11 mouse cellular contexts compared by ENCODE assay signal in genomic region chr13:8487756-8488434, GRCm38 (mm10).
DNase-seq lines count a peak whose midpoint lies in the region; ATAC-seq and TF ChIP-seq lines count a peak whose summit lies in the region.
"Had no signal": no experiment of that assay in that cellular context is flagged by ENCODE, and none has a peak within 500 bp of the region (broad histone marks: within the 10 kb centered on the region; RNA-seq: fewer than 3 reads in every experiment).

No protein-coding gene starts in this region.

- no peaks in the 10 kb centered on the region for H3K9me3 ChIP-seq in midbrain, embryonic 11.5 days (ENCODE audit: control insufficient read depth, low read length)
- no peaks in the 10 kb centered on the region for H3K9me3 ChIP-seq in midbrain, embryonic 10.5 days (replicated peaks)
- no peaks in the 10 kb centered on the region for H3K9me3 ChIP-seq in kidney, embryonic 15.5 days (replicated peaks)
- H3K9me3 ChIP-seq in forebrain, postnatal 0 days (ENCODE audit: low read length) = no peaks in the 10 kb centered on the region
- H3K9me3 ChIP-seq: forebrain, embryonic 12.5 days; neural tube, embryonic 12.5 days had no signal

- H3K27ac ChIP-seq in midbrain, embryonic 11.5 days (ENCODE audit: low read depth, low read length) = no peak overlapping the region
- H3K27ac ChIP-seq in midbrain, embryonic 10.5 days (replicated peaks) = no peak overlapping the region
- H3K27ac ChIP-seq in kidney, embryonic 15.5 days = no peak overlapping the region
- H3K27ac ChIP-seq in forebrain, postnatal 0 days (ENCODE audit: low read depth, low read length) = no peak overlapping the region
- H3K27ac ChIP-seq: forebrain, embryonic 12.5 days; neural tube, embryonic 12.5 days had no signal

- no peak overlapping the region for H3K4me3 ChIP-seq in midbrain, embryonic 11.5 days (ENCODE audit: low read depth, low read length)
- H3K4me3 ChIP-seq in midbrain, embryonic 10.5 days = no peak overlapping the region
- no peak overlapping the region for H3K4me3 ChIP-seq in kidney, embryonic 15.5 days (replicated peaks)
- H3K4me3 ChIP-seq in forebrain, postnatal 0 days (ENCODE audit: low read depth, low read length) = no peak overlapping the region
- H3K4me3 ChIP-seq: forebrain, embryonic 12.5 days; neural tube, embryonic 12.5 days had no signal

- peak; percentile 78 for DNase-seq in midbrain, embryonic 11.5 days (ENCODE audit: low spot score, missing footprints)
- DNase-seq in midbrain, embryonic 10.5 days (ENCODE audit: low spot score) = no peak
- peak; percentile 61 for DNase-seq in forelimb bud, embryonic 11.5 days (ENCODE audit: low read depth, low spot score)
- DNase-seq in mesoderm, embryonic 11.5 days (ENCODE audit: low read depth, low spot score) = peak; percentile 48
- no peak for DNase-seq in forebrain, postnatal 0 days
- no peak for DNase-seq in adipocyte (ENCODE audit: low spot score)
- DNase-seq: heart, postnatal 10 days; lung, postnatal 4 days had no signal

- TF ChIP-seq CTCF in forebrain, postnatal 0 days (IDR thresholded peaks at IDR 0.05; ENCODE audit: low read depth) = no peak

- H3K27me3 ChIP-seq in midbrain, embryonic 11.5 days (ENCODE audit: control insufficient read depth, insufficient read depth, low read length) = no peaks in the 10 kb centered on the region
- no peaks in the 10 kb centered on the region for H3K27me3 ChIP-seq in midbrain, embryonic 10.5 days (ENCODE audit: low read depth, poor library complexity, severe bottlenecking)
- no peaks in the 10 kb centered on the region for H3K27me3 ChIP-seq in kidney, embryonic 15.5 days
- no peaks in the 10 kb centered on the region for H3K27me3 ChIP-seq in forebrain, postnatal 0 days (ENCODE audit: insufficient read depth, low read length)
- H3K27me3 ChIP-seq: forebrain, embryonic 12.5 days; neural tube, embryonic 12.5 days had no signal

- H3K4me1 ChIP-seq in midbrain, embryonic 11.5 days (ENCODE audit: control insufficient read depth, insufficient read depth, low read length) = no peaks in the 10 kb centered on the region
- no peaks in the 10 kb centered on the region for H3K4me1 ChIP-seq in midbrain, embryonic 10.5 days
- peaks cover 10% of the 10 kb centered on the region; the same call in 1 of the 2 replicates for H3K4me1 ChIP-seq in kidney, embryonic 15.5 days
- peaks cover 4% of the 10 kb centered on the region; the same call in 1 of the 2 replicates for H3K4me1 ChIP-seq in forebrain, postnatal 0 days (ENCODE audit: insufficient read depth)
- H3K4me1 ChIP-seq: forebrain, embryonic 12.5 days had no signal

- no peaks in the 10 kb centered on the region for H3K36me3 ChIP-seq in midbrain, embryonic 11.5 days (ENCODE audit: control insufficient read depth, insufficient read depth, low read length)
- H3K36me3 ChIP-seq in midbrain, embryonic 10.5 days = no peaks in the 10 kb centered on the region
- H3K36me3 ChIP-seq in kidney, embryonic 15.5 days = no peaks in the 10 kb centered on the region
- no peaks in the 10 kb centered on the region for H3K36me3 ChIP-seq in forebrain, postnatal 0 days (ENCODE audit: insufficient read depth)
- H3K36me3 ChIP-seq: forebrain, embryonic 12.5 days; neural tube, embryonic 12.5 days had no signal

- WGBS in midbrain, embryonic 11.5 days = 81% methylated on average over 5 of the region's 5 CpGs
- WGBS in midbrain, embryonic 10.5 days = 84% methylated on average over 5 of the region's 5 CpGs
- WGBS in kidney, embryonic 15.5 days = 37% methylated on average over 5 of the region's 5 CpGs
- 82% methylated on average over 5 of the region's 5 CpGs for WGBS in forebrain, postnatal 0 days

- H3K4me2 ChIP-seq in midbrain, embryonic 11.5 days = no peak overlapping the region
- no peak overlapping the region for H3K4me2 ChIP-seq in kidney, embryonic 15.5 days
- H3K4me2 ChIP-seq in forebrain, postnatal 0 days (ENCODE audit: low read depth) = no peak overlapping the region
- H3K4me2 ChIP-seq: forebrain, embryonic 12.5 days; neural tube, embryonic 12.5 days had no signal

- H3K9ac ChIP-seq in midbrain, embryonic 11.5 days (ENCODE audit: low read length) = no peak overlapping the region
- H3K9ac ChIP-seq in kidney, embryonic 15.5 days = no peak overlapping the region
- no peak overlapping the region for H3K9ac ChIP-seq in forebrain, postnatal 0 days
- H3K9ac ChIP-seq: forebrain, embryonic 12.5 days; neural tube, embryonic 12.5 days had no signal

- ATAC-seq in midbrain, embryonic 11.5 days (ENCODE audit: low FRiP score) = no peak
- ATAC-seq in kidney, embryonic 15.5 days (replicated peaks; ENCODE audit: low FRiP score) = peak; percentile 83
- no peak for ATAC-seq in forebrain, postnatal 0 days

Comparison
In these comparisons a context has a peak if more than half of its experiments do, and no peak if none do; other contexts are left out.
1. DNase-seq: peak in midbrain, embryonic 11.5 days (single experiment), forelimb bud, embryonic 11.5 days (single experiment) and mesoderm, embryonic 11.5 days (single experiment); none in midbrain, embryonic 10.5 days (single experiment), forebrain, postnatal 0 days (single experiment) and adipocyte (single experiment).